Mouse (Mus musculus): ENCODE measurements at regions not wholly inside any gene's neighbourhood (a gene's known extent, or its start where the extent isn't known, plus 50 kb on each side); places are given as distances from the start of the nearest gene placed in this dataset.

DNA sequence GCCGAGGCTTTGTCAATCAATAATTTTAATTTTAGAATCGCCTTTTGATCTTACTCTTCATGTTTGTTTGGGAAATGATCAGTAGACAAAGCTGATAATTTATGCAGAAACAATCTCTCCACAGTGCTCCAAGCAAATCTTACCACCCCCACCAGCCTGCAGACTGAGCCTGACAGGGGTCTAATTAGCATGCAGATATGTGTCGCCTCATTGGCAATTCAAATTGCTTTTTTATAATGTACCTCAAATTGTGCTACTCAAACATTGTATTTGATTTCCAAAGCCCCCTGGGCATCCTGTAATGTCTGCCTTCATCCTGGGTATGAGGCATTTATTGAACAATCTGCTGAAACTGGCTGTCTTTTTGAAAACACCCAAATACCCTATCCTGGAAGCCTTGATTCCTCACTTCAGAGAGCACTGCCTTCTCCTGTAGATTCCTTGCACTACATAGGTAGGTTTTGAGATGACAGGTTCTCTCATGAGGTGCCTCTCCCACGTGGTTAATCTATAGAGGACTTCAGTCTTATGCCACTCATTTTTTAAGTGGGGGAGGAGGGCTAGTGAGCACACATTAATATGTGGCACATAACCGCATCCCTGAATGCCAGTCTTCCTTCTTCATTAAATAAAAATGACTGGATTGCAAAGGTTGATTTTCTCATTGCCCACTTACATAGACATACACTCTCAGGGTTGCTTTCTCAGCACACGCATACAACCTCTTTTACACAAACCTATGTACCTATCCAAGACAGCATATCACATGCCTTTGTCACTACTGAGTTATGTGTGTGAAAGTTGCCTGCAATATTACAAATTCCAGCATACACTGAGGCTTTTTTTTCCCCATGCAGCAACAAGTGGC, 954.3 kb upstream of the Gm8797 start:
- Histone ChIP-seq H3K9ac (replicated peaks; ENCODE audit: low read length) (no peak overlapping the region), H3K4me3 (ENCODE audit: low read depth, low read length) (no peak overlapping the region), H3K4me1 (ENCODE audit: control insufficient read depth, insufficient read depth, low read length) (no peaks in the 10 kb centered on the region), H3K27ac (replicated peaks; ENCODE audit: low read depth, low read length) (no peak overlapping the region), H3K4me2 (ENCODE audit: low read depth, low read length) (no peak overlapping the region), H3K9me3 (replicated peaks; ENCODE audit: control insufficient read depth, low read length) (no peaks in the 10 kb centered on the region), H3K36me3 (replicated peaks; ENCODE audit: control insufficient read depth, insufficient read depth, low read depth, low read length) (no peaks in the 10 kb centered on the region), H3K27me3 (ENCODE audit: control insufficient read depth, insufficient read depth, low read length) (no peaks in the 10 kb centered on the region)
- 0 out of 2 replicates have a peak, but pooled peaks have one; percentile 34 for ATAC-seq (replicated peaks; ENCODE audit: insufficient number of reproducible peaks, low FRiP score, low TSS enrichment, low read depth)
- no peak for DNase-seq (ENCODE audit: low spot score)
- WGBS = 65% methylated on average over 6 of the region's 6 CpGs

DNA sequence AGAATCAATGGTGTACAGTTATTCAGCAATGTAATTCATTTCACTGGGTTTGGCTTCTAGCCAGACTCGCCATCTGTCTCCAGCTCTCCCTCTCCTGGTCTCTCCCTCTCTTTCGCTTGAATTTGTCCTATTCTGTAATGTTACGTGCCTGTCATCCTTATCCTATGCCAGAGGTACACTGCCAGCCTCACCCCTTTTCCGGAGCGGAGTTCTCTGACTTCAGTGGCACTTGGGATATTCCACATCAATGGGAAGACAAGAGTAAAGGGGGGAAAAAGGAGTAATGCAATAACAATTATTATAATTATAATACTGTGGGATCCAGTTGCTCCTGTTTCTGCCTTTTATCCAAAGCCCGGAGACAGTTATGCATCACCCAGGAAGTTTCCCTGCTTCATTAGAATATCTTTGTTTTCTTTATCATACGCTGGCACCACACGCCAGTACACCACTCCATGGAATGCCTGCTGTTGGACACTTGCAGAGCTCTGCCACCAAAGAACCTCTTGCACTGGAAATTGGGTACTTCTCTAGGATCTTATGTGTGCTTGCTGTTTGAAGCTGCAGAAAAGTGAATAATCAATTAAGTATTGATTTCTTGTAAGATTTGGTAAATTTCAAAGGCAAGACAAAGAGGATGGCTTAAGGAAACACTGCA, 953.6 kb upstream of the Gm8797 start:
- no peak overlapping the region for H3K27ac ChIP-seq (replicated peaks; ENCODE audit: low read depth, low read length)
- H3K4me1 ChIP-seq (ENCODE audit: control insufficient read depth, insufficient read depth, low read length) = no peaks in the 10 kb centered on the region
- no peak for ATAC-seq (replicated peaks; ENCODE audit: insufficient number of reproducible peaks, low FRiP score, low TSS enrichment, low read depth)
- H3K36me3 ChIP-seq (replicated peaks; ENCODE audit: control insufficient read depth, insufficient read depth, low read depth, low read length) = no peaks in the 10 kb centered on the region
- DNase-seq (ENCODE audit: low spot score) = peak; percentile 1
- WGBS = 81% methylated on average over 8 of the region's 8 CpGs
- no peak overlapping the region for H3K9ac ChIP-seq (replicated peaks; ENCODE audit: low read length)
- H3K4me2 ChIP-seq (ENCODE audit: low read depth, low read length) = no peak overlapping the region
- H3K4me3 ChIP-seq (ENCODE audit: low read depth, low read length) = no peak overlapping the region
- H3K9me3 ChIP-seq (replicated peaks; ENCODE audit: control insufficient read depth, low read length) = no peaks in the 10 kb centered on the region
- no peaks in the 10 kb centered on the region for H3K27me3 ChIP-seq (ENCODE audit: control insufficient read depth, insufficient read depth, low read length)

DNA sequence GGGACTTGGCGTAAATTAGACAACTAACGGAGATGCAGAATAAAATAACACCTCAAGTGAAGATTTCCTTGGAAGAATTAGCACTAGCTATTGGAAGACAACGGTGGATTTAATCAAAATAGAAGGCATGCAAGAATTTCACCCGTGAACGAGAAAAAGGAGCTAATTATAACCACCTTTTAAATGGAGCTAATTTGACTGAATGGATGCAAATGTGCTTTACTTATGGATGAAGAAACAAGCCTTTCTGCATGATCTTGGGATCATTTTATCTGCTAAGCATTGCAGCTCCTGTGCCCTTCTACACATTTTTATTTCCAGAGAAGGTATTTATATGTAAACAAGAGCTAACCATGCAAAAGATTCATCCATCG, 953.1 kb upstream of the Gm8797 start:
- Histone ChIP-seq H3K27me3 (ENCODE audit: control insufficient read depth, insufficient read depth, low read length) (no peaks in the 10 kb centered on the region), H3K27ac (replicated peaks; ENCODE audit: low read depth, low read length) (no peak overlapping the region), H3K9me3 (replicated peaks; ENCODE audit: control insufficient read depth, low read length) (no peaks in the 10 kb centered on the region), H3K4me3 (ENCODE audit: low read depth, low read length) (no peak overlapping the region), H3K36me3 (replicated peaks; ENCODE audit: control insufficient read depth, insufficient read depth, low read depth, low read length) (no peaks in the 10 kb centered on the region), H3K4me1 (ENCODE audit: control insufficient read depth, insufficient read depth, low read length) (no peaks in the 10 kb centered on the region), H3K4me2 (ENCODE audit: low read depth, low read length) (no peak overlapping the region), H3K9ac (replicated peaks; ENCODE audit: low read length) (no peak overlapping the region)
- DNase-seq (ENCODE audit: low spot score) (no peak), ATAC-seq (replicated peaks; ENCODE audit: insufficient number of reproducible peaks, low FRiP score, low TSS enrichment, low read depth) (no peak)
- 76% methylated on average over 6 of the region's 6 CpGs for WGBS

DNA sequence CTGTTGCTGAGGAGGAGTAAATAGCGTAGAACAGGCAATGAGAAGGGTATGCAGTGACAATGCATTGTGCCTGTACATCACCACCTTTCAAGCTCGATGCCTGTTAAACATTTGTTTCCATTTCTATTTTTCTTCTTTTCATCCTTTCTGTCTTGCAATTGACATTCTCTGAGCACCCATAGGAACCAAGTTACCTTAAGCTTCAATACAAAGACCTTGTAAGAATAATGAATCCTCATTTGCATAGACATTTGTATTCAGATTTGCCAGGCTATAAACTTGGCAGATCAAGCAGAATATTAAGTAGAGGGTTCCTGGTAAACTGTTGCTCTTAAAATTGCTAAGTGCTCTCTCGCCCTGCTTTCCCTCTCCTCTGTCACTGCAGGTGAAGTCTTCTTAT, 952.2 kb upstream of the Gm8797 start:
- ATAC-seq (replicated peaks; ENCODE audit: insufficient number of reproducible peaks, low FRiP score, low TSS enrichment, low read depth) (no peak), DNase-seq (ENCODE audit: low spot score) (no peak)
- no peak overlapping the region for H3K4me3 ChIP-seq (ENCODE audit: low read depth, low read length)
- no peak overlapping the region for H3K4me2 ChIP-seq (ENCODE audit: low read depth, low read length)
- H3K27me3 ChIP-seq (ENCODE audit: control insufficient read depth, insufficient read depth, low read length) = no peaks in the 10 kb centered on the region
- WGBS = 78% methylated on average over 3 of the region's 3 CpGs
- no peaks in the 10 kb centered on the region for H3K9me3 ChIP-seq (replicated peaks; ENCODE audit: control insufficient read depth, low read length)
- H3K4me1 ChIP-seq (ENCODE audit: control insufficient read depth, insufficient read depth, low read length) = no peaks in the 10 kb centered on the region
- no peak overlapping the region for H3K9ac ChIP-seq (replicated peaks; ENCODE audit: low read length)
- H3K27ac ChIP-seq (replicated peaks; ENCODE audit: low read depth, low read length) = no peak overlapping the region
- no peaks in the 10 kb centered on the region for H3K36me3 ChIP-seq (replicated peaks; ENCODE audit: control insufficient read depth, insufficient read depth, low read depth, low read length)

DNA sequence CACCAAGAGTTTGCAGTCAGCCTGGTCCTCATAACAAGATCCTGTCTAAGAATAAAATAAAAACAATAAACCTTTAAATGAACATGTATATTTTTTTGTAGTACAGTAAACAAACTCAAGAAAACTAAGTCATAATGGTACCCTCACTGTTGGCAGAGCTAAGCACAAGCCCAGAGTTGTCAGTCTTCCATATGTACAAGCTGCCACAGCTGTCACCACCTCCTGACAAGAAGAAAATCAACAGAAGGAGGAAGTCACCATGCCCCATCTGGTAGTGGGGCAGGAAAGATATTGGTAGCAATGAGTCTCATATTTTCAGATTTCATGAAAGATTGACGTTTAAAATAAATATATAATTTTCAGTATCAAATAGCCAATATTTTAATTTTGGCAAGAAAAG, 916.1 kb upstream of the Gm8797 start:
- Histone ChIP-seq H3K9me3 (replicated peaks; ENCODE audit: control insufficient read depth, low read length) (no peaks in the 10 kb centered on the region), H3K9ac (replicated peaks; ENCODE audit: low read length) (no peak overlapping the region), H3K27ac (replicated peaks; ENCODE audit: low read depth, low read length) (no peak overlapping the region), H3K4me2 (ENCODE audit: low read depth, low read length) (no peak overlapping the region), H3K4me1 (ENCODE audit: control insufficient read depth, insufficient read depth, low read length) (no peaks in the 10 kb centered on the region), H3K4me3 (ENCODE audit: low read depth, low read length) (no peak overlapping the region), H3K36me3 (replicated peaks; ENCODE audit: control insufficient read depth, insufficient read depth, low read depth, low read length) (no peaks in the 10 kb centered on the region), H3K27me3 (ENCODE audit: control insufficient read depth, insufficient read depth, low read length) (no peaks in the 10 kb centered on the region)
- ATAC-seq (replicated peaks; ENCODE audit: insufficient number of reproducible peaks, low FRiP score, low TSS enrichment, low read depth) (no peak), DNase-seq (ENCODE audit: low spot score) (no peak)
- WGBS = 79% methylated on average over 1 of the region's 1 CpGs

DNA sequence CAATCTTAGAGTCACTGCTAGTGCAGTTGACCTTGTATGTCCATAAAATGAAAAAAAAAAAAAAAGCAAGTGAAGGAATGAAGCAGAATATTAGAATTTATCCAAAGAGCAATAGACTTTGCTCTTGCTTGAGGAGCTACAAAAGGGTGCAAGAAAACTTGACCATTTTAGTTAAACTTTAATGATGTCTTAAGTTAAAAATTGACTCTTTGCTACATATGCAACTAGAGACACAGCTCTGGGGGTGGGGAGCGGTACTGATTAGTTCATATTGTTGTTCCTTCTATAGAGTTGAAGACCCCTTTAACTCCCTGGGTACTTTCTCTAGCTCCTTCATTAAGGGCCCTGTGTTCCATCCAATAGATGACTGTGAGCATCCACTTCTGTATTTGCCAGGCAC, 915.0 kb upstream of the Gm8797 start:
- Histone ChIP-seq H3K27ac (replicated peaks; ENCODE audit: low read depth, low read length) (no peak overlapping the region), H3K36me3 (replicated peaks; ENCODE audit: control insufficient read depth, insufficient read depth, low read depth, low read length) (no peaks in the 10 kb centered on the region), H3K27me3 (ENCODE audit: control insufficient read depth, insufficient read depth, low read length) (no peaks in the 10 kb centered on the region), H3K4me3 (ENCODE audit: low read depth, low read length) (no peak overlapping the region), H3K9me3 (replicated peaks; ENCODE audit: control insufficient read depth, low read length) (no peaks in the 10 kb centered on the region), H3K4me1 (ENCODE audit: control insufficient read depth, insufficient read depth, low read length) (no peaks in the 10 kb centered on the region), H3K4me2 (ENCODE audit: low read depth, low read length) (no peak overlapping the region), H3K9ac (replicated peaks; ENCODE audit: low read length) (no peak overlapping the region)
- 94% methylated on average over 1 of the region's 1 CpGs for WGBS
- no peak for ATAC-seq (replicated peaks; ENCODE audit: insufficient number of reproducible peaks, low FRiP score, low TSS enrichment, low read depth)
- no peak for DNase-seq (ENCODE audit: low spot score)

DNA sequence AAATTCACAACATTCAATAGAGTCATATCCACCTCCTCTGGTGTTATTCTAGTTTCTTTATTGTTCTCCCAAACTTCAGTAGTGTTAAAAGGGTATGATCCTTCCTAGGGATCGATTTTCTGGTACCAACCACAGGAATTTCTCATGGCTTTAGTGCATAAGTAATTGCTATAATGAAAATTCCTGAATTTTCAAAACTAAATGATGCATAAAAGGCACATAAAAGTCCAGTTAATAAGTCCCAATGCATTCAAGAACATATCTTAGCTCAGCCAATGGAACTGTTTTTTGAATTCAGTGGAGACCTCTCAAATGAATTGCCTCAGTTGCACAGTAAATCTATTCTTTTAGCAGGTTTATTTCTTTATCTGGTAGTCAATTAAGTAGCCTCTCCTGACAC, 913.7 kb upstream of the Gm8797 start:
- Histone ChIP-seq H3K9me3 (replicated peaks; ENCODE audit: control insufficient read depth, low read length) (no peaks in the 10 kb centered on the region), H3K4me3 (ENCODE audit: low read depth, low read length) (no peak overlapping the region), H3K4me1 (ENCODE audit: control insufficient read depth, insufficient read depth, low read length) (no peaks in the 10 kb centered on the region), H3K27ac (replicated peaks; ENCODE audit: low read depth, low read length) (no peak overlapping the region), H3K27me3 (ENCODE audit: control insufficient read depth, insufficient read depth, low read length) (no peaks in the 10 kb centered on the region), H3K36me3 (replicated peaks; ENCODE audit: control insufficient read depth, insufficient read depth, low read depth, low read length) (no peaks in the 10 kb centered on the region), H3K9ac (replicated peaks; ENCODE audit: low read length) (no peak overlapping the region), H3K4me2 (ENCODE audit: low read depth, low read length) (no peak overlapping the region)
- no peak for DNase-seq (ENCODE audit: low spot score)
- ATAC-seq (replicated peaks; ENCODE audit: insufficient number of reproducible peaks, low FRiP score, low TSS enrichment, low read depth) = no peak
- WGBS = 65% methylated on average over 1 of the region's 1 CpGs

DNA sequence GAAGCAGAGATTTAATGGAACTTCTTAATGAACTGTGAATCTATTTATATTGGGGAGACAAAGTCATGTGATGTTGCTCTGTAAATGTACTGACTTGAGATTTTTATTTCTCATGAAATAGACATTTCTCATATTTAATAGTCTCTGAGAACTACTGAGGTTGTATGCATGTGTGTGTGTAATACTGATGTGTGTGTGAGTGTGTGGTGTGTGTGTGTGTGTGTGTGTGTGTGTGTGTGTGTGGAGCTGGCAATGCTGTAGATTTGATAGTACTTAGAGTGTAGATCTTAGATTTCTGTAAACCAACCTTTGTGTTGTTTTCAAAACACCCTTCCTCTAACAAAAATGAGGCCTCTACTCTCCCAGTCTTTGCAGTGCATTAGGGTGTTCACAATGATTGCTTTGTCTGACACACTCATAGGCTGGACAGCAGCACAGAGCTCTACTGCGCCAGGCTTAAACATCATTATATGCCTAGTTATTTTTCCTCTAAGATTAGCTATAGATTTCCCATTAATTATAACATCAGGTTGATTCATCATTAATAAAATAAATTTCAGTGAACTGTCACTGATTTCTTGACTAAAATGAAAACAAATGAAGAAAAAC, 895.5 kb upstream of the Gm8797 start:
- Histone ChIP-seq H3K36me3 (replicated peaks; ENCODE audit: control insufficient read depth, insufficient read depth, low read depth, low read length) (no peaks in the 10 kb centered on the region), H3K4me3 (ENCODE audit: low read depth, low read length) (no peak overlapping the region), H3K4me2 (ENCODE audit: low read depth, low read length) (no peak overlapping the region), H3K27ac (replicated peaks; ENCODE audit: low read depth, low read length) (no peak overlapping the region), H3K9ac (replicated peaks; ENCODE audit: low read length) (no peak overlapping the region), H3K4me1 (ENCODE audit: control insufficient read depth, insufficient read depth, low read length) (no peaks in the 10 kb centered on the region), H3K9me3 (replicated peaks; ENCODE audit: control insufficient read depth, low read length) (no peaks in the 10 kb centered on the region), H3K27me3 (ENCODE audit: control insufficient read depth, insufficient read depth, low read length) (no peaks in the 10 kb centered on the region)
- WGBS = 72% methylated on average over 1 of the region's 1 CpGs
- DNase-seq (ENCODE audit: low spot score) (no peak), ATAC-seq (replicated peaks; ENCODE audit: insufficient number of reproducible peaks, low FRiP score, low TSS enrichment, low read depth) (no peak)
